Mouse (Mus musculus) forebrain, embryonic 16.5 days (tissue): ENCODE data around the gene Bdh1. TPM values are rescaled to one million over a fixed set of nuclear protein-coding genes. Genes with fewer than 3 reads are reported as not detected.

Experiments used
- ATAC-seq: fragments of 200-750 bp; cut with Nextera tagmentation; 2 replicates; pipeline ENCODE4 v1.8.0; 2017; ENCODE audit warnings: mild to moderate bottlenecking, moderate library complexity
- H3K27ac ChIP-seq: fragments of 300-500 bp; sonication (generic); 2 replicates; pipeline ENCODE4 v1.5.1; 2014; ENCODE audit warnings: low read length, control low read depth
- H3K27me3 ChIP-seq: fragments of 300-500 bp; sonication (generic); replicated peaks from 2 replicates; pipeline ENCODE4 v1.6.1; 2014; ENCODE audit warnings: low read length; ENCODE audit not compliant: control insufficient read depth, insufficient read depth
- H3K36me3 ChIP-seq: fragments of 300-500 bp; sonication (generic); 2 replicates; pipeline ENCODE4 v1.6.1; 2014; ENCODE audit not compliant: control insufficient read depth, insufficient read depth
- H3K4me1 ChIP-seq: fragments of 300-500 bp; sonication (generic); replicated peaks from 2 replicates; pipeline ENCODE4 v1.6.1; 2014; ENCODE audit warnings: low read length; ENCODE audit not compliant: control insufficient read depth, insufficient read depth
- H3K4me2 ChIP-seq: fragments of 300-500 bp; sonication (generic); 2 replicates; pipeline ENCODE4 v1.6.1; 2014; ENCODE audit warnings: mild to moderate bottlenecking, low read length, control low read depth
- H3K4me3 ChIP-seq: fragments of 300-500 bp; sonication (generic); replicated peaks from 2 replicates; pipeline ENCODE4 v1.5.1; 2014; ENCODE audit warnings: mild to moderate bottlenecking, low read length, control low read depth
- H3K9ac ChIP-seq: fragments of 300-500 bp; sonication (generic); replicated peaks from 2 replicates; pipeline ENCODE4 v1.6.1; 2014; ENCODE audit warnings: low read depth, low read length, control low read depth
- H3K9me3 ChIP-seq: fragments of 300-500 bp; sonication (generic); 2 replicates; pipeline ENCODE4 v1.6.1; 2016; ENCODE audit warnings: low read length; ENCODE audit not compliant: control insufficient read depth
- WGBS: fragments of 180-500 bp; shearing (Covaris S2); extraction: QIAGEN DNeasy Blood & Tissue Kit; methylation state at CpG from one replicate; pipeline ENCODE4 v1.1.7; 2014; 5-methylcytosine and 5-hydroxymethylcytosine counted together
- polyA plus RNA-seq: library from polyadenylated mRNA; unstranded; fragments of >200 nt; fragmentation: Nextera tagmentation; extraction: Ambion mirVana; gene quantifications from 2 replicates; pipeline ENCODE4 v1.2.1, GENCODE M21; 2015

The Bdh1 gene
- polyA plus RNA-seq, 1 experiment from 2014 or later = 152 TPM

DNA sequence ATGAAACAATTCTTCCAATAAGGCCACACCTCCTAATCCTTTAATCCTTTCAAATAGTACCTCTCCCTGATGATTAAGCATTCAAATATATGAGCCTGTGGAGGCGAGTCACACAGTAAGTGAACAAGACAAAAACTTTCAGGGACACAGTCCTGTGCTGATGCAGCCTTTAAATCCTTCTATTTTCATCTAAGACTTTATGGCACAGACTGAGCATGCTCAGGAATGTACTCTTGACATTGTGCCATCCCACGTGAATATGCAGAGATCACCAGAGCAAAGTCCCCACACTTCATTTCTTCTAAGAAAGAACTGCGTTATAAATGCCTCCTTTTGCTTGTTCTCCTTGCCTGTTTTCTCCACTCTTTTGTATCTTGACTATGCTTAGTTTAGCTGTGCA, 14.2 kb upstream of the Bdh1 start:
- H3K27ac ChIP-seq = no peak overlapping the region
- H3K36me3 ChIP-seq = no peaks in the 10 kb centered on the region
- H3K9me3 ChIP-seq = no peaks in the 10 kb centered on the region
- H3K4me3 ChIP-seq = no peak overlapping the region
- H3K4me2 ChIP-seq = no peak overlapping the region
- H3K9ac ChIP-seq = no peak overlapping the region
- H3K4me1 ChIP-seq = no peaks in the 10 kb centered on the region
- 50% methylated on average over 3 of the region's 3 CpGs for WGBS
- ATAC-seq = no peak
- no peaks in the 10 kb centered on the region for H3K27me3 ChIP-seq

GRCm38 (mm10) chr16:31410969-31411368, 11.1 kb upstream of the Bdh1 start:
- H3K27ac ChIP-seq = no peak overlapping the region
- no peak overlapping the region for H3K4me2 ChIP-seq
- no peaks in the 10 kb centered on the region for H3K4me1 ChIP-seq
- WGBS = 85% methylated on average over 4 of the region's 4 CpGs
- H3K9me3 ChIP-seq = no peaks in the 10 kb centered on the region
- no peak overlapping the region for H3K4me3 ChIP-seq
- H3K9ac ChIP-seq = no peak overlapping the region
- ATAC-seq = no peak
- H3K27me3 ChIP-seq = no peaks in the 10 kb centered on the region
- no peaks in the 10 kb centered on the region for H3K36me3 ChIP-seq

DNA sequence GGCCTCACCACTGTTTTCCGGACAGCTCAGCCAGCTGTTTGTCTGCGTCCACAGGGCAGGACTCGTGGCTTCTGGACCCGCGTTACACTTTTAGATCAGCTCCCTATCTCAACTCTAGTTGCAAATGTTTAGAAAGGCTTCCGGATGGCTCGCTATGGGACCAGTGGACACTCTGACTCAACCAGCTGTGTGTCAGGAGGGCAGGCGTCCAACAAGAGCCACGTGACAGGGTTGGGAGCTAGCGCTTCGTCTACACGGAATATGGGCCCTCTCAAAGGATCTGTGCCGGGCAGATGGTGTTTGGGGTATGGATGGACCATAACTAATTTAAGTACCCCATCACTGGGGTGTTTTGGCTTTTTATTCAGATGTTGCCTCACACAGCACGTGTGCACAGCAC, 9.8 kb upstream of the Bdh1 start:
- ATAC-seq = no peak
- no peaks in the 10 kb centered on the region for H3K4me1 ChIP-seq
- no peaks in the 10 kb centered on the region for H3K27me3 ChIP-seq
- H3K4me2 ChIP-seq = no peak overlapping the region
- H3K4me3 ChIP-seq = no peak overlapping the region
- no peaks in the 10 kb centered on the region for H3K36me3 ChIP-seq
- H3K9ac ChIP-seq = no peak overlapping the region
- no peak overlapping the region for H3K27ac ChIP-seq
- WGBS = 80% methylated on average over 14 of the region's 14 CpGs
- no peaks in the 10 kb centered on the region for H3K9me3 ChIP-seq

DNA sequence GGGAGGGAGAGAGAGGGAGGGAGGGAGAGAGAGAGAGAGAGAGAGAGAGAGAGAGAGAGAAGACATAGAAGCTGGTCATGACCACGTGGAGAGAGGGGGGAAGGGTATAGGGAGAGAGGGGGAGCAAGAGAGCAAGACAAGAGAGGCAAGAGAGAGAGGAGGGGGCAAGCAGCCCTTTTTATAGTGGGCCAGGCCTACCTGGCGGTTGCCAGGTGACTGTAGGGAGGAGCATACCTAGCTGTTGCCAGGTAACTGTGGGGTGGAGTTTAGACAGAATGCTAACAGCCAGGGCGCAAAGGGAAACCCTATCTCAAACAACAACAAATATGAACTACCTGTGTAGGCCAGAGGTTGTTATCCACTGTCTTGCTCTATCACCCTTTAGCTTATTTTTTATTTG, 8.3 kb upstream of the Bdh1 start:
- Histone ChIP-seq H3K36me3 (no peaks in the 10 kb centered on the region), H3K9me3 (no peaks in the 10 kb centered on the region), H3K9ac (no peak overlapping the region), H3K27me3 (no peaks in the 10 kb centered on the region), H3K4me2 (no peak overlapping the region), H3K27ac (no peak overlapping the region), H3K4me3 (no peak overlapping the region), H3K4me1 (no peaks in the 10 kb centered on the region)
- WGBS = 63% methylated on average over 3 of the region's 3 CpGs
- no peak for ATAC-seq

DNA sequence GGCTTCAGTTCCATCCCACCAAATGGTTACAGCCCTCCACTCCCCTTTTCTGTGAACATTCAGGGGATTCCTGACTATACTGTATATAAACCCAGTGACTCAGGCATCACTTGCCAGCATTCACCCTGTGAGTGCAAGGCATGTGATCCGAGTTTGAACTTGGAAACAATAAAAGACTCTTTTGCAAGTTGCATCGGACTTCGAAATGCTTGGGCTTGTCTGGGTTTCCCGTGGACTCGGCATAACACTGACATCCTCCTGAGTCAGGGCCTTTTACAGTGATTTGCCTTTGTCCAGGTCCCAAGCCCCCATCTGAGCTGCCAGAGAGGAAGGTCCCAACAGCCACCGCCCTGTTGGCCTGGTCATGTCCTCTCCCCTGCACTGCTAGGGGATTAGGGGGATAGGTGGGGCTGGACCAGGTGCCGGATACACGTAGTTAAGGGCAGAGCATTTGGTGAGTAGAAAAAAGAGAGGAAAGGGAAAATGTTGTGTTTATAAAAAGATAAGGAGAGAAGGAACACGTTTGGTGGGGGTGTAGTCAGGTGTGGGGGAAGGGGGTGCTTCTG, 6.1 kb upstream of the Bdh1 start:
- no peak for ATAC-seq
- Histone ChIP-seq H3K9me3 (no peaks in the 10 kb centered on the region), H3K4me2 (no peak overlapping the region), H3K27ac (no peak overlapping the region), H3K4me1 (no peaks in the 10 kb centered on the region), H3K27me3 (no peaks in the 10 kb centered on the region), H3K9ac (no peak overlapping the region), H3K36me3 (no peaks in the 10 kb centered on the region), H3K4me3 (no peak overlapping the region)
- WGBS = 63% methylated on average over 9 of the region's 9 CpGs

- 60% methylated on average over 3 of the region's 3 CpGs for WGBS
- no peaks in the 10 kb centered on the region for H3K36me3 ChIP-seq
- no peak for ATAC-seq
- H3K4me3 ChIP-seq = no peak overlapping the region
- H3K9ac ChIP-seq = no peak overlapping the region
- H3K9me3 ChIP-seq = no peaks in the 10 kb centered on the region
- no peaks in the 10 kb centered on the region for H3K4me1 ChIP-seq
- no peak overlapping the region for H3K27ac ChIP-seq
- H3K4me2 ChIP-seq = no peak overlapping the region
- H3K27me3 ChIP-seq = no peaks in the 10 kb centered on the region
Measured at GRCm38 (mm10) chr16:31418704-31419103, 3.4 kb upstream of the Bdh1 start.

GRCm38 (mm10) chr16:31419457-31419856, 2.6 kb upstream of the Bdh1 start:
- Histone ChIP-seq H3K27me3 (no peaks in the 10 kb centered on the region), H3K27ac (no peak overlapping the region), H3K4me1 (no peaks in the 10 kb centered on the region), H3K4me3 (no peak overlapping the region), H3K9ac (no peak overlapping the region), H3K36me3 (no peaks in the 10 kb centered on the region), H3K4me2 (no peak overlapping the region), H3K9me3 (no peaks in the 10 kb centered on the region)
- no peak for ATAC-seq
- 77% methylated on average over 5 of the region's 5 CpGs for WGBS

DNA sequence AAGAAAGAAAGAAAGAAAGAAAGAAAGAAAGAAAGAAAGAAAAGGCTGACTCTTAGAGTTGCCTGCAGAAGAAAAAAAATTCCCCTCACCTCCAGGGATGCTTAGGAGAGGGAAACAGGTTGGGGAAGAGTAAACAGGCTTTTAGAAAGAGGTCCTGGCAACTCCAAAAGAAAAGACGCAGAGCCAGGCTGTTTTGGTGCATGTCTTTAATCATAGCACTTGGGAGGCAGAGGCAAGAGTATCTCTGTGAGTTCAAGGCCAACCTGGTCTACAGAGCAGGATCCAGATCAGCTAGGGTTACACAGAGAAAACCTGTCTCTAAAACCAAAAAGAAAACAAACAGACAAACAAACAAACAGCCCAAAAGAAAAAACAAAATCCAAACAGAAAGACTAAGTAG, 642 bp downstream of the Bdh1 start:
- no peak overlapping the region for H3K9ac ChIP-seq
- no peak overlapping the region for H3K4me2 ChIP-seq
- no peaks in the 10 kb centered on the region for H3K36me3 ChIP-seq
- no peak for ATAC-seq
- no peaks in the 10 kb centered on the region; the same call in 1 of the 2 replicates for H3K4me1 ChIP-seq
- WGBS = 50% methylated on average over 1 of the region's 1 CpGs
- H3K27me3 ChIP-seq = 0 out of 2 replicates have a peak, but pooled peaks cover 3% of the 10 kb centered on the region
- no peak overlapping the region for H3K4me3 ChIP-seq
- H3K27ac ChIP-seq = no peak overlapping the region
- H3K9me3 ChIP-seq = no peaks in the 10 kb centered on the region

- no peak overlapping the region for H3K9ac ChIP-seq
- no peaks in the 10 kb centered on the region for H3K9me3 ChIP-seq
- H3K4me2 ChIP-seq = no peak overlapping the region
- H3K27me3 ChIP-seq = 0 out of 2 replicates have a peak, but pooled peaks cover 3% of the 10 kb centered on the region
- H3K4me1 ChIP-seq = no peaks in the 10 kb centered on the region; the same call in 1 of the 2 replicates
- WGBS = 90% methylated on average over 4 of the region's 4 CpGs
- H3K4me3 ChIP-seq = no peak overlapping the region
- H3K27ac ChIP-seq = no peak overlapping the region
- ATAC-seq = no peak
- no peaks in the 10 kb centered on the region for H3K36me3 ChIP-seq
Measured at GRCm38 (mm10) chr16:31423368-31423767, 1.3 kb downstream of the Bdh1 start.
